Mouse (Mus musculus) liver, embryonic 12.5 days (tissue): ENCODE data around the gene Znrf1. TPM values are rescaled to one million over a fixed set of nuclear protein-coding genes. Genes with fewer than 3 reads are reported as not detected.

Experiments used
- ATAC-seq: fragments of 200-750 bp; cut with Nextera tagmentation; 2 replicates; pipeline ENCODE4 v1.8.0; 2017; ENCODE audit warnings: moderate number of reproducible peaks, mild to moderate bottlenecking, moderate library complexity
- H3K27ac ChIP-seq: fragments of 300-500 bp; sonication (generic); 2 replicates; pipeline ENCODE4 v1.5.1; 2016; ENCODE audit warnings: mild to moderate bottlenecking
- H3K27me3 ChIP-seq: fragments of 300-500 bp; sonication (generic); replicated peaks from 2 replicates; pipeline ENCODE4 v1.6.1; 2016; ENCODE audit warnings: mild to moderate bottlenecking, moderate library complexity
- H3K36me3 ChIP-seq: fragments of 300-500 bp; sonication (generic); 2 replicates; pipeline ENCODE4 v1.6.1; 2016; ENCODE audit warnings: mild to moderate bottlenecking, moderate library complexity
- H3K4me1 ChIP-seq: fragments of 300-500 bp; sonication (generic); 2 replicates; pipeline ENCODE4 v1.6.1; 2016
- H3K4me2 ChIP-seq: fragments of 300-500 bp; sonication (generic); 2 replicates; pipeline ENCODE4 v1.6.1; 2016; ENCODE audit warnings: mild to moderate bottlenecking, moderate library complexity
- H3K4me3 ChIP-seq: fragments of 300-500 bp; sonication (generic); 2 replicates; pipeline ENCODE4 v1.5.1; 2016; ENCODE audit warnings: mild to moderate bottlenecking, moderate library complexity
- H3K9ac ChIP-seq: fragments of 300-500 bp; sonication (generic); 2 replicates; pipeline ENCODE4 v1.6.1; 2016; ENCODE audit warnings: mild to moderate bottlenecking, moderate library complexity
- H3K9me3 ChIP-seq: fragments of 300-500 bp; sonication (generic); replicated peaks from 2 replicates; pipeline ENCODE4 v1.6.1; 2016; ENCODE audit warnings: mild to moderate bottlenecking, moderate library complexity
- WGBS: fragments of 180-500 bp; shearing (Covaris S2); methylation state at CpG from one replicate; pipeline ENCODE4 v1.1.7; 2016; ENCODE audit not compliant: insufficient replicate concordance; 5-methylcytosine and 5-hydroxymethylcytosine counted together
- polyA plus RNA-seq: library from polyadenylated mRNA; unstranded; fragments of >200 nt; fragmentation: Nextera tagmentation; extraction: Ambion mirVana; gene quantifications from 2 replicates; pipeline ENCODE4 v1.2.1, GENCODE M21; 2016

Znrf1 gene
- polyA plus RNA-seq, 1 experiment from 2014 or later = 18.3 TPM

DNA sequence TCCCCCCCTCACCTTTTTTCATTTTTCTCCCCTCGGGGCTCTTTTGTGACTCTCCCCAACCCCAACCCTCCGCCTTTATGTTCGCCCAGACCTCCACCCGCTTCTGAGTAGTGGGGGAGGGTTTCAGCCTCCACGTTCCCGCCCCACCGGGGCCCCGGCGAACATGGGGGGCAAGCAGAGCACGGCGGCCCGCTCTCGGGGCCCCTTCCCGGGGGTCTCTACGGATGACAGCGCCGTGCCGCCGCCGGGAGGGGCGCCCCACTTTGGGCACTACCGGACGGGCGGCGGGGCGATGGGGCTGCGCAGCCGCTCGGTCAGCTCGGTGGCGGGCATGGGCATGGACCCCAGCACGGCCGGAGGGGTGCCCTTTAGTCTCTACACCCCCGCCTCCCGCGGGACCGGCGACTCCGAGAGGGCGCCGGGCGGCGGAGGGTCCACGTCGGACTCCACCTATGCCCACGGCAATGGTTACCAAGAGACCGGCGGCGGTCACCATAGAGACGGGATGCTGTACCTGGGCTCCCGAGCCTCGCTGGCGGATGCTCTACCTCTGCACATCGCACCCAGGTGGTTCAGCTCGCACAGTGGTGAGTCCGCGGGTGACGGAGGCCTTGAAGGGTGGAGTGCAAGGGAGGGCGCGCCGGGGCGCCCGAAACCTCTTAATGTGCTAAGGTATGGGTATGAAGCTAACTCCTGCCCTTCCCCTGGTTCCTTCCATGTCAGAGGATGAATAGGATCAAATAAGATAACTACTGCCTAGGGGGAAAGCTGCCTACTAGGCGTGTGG lies 1.3 kb downstream of the Znrf1 start:
- WGBS = under 1% methylated on average over 64 of the region's 64 CpGs
- Histone ChIP-seq H3K4me2 (peak overlapping the region; percentile 99), H3K27me3 (no peaks in the 10 kb centered on the region), H3K36me3 (0 out of 2 replicates have a peak, but pooled peaks cover 3% of the 10 kb centered on the region), H3K4me1 (peaks cover 50% of the 10 kb centered on the region), H3K9ac (peak overlapping the region; percentile 85), H3K9me3 (no peaks in the 10 kb centered on the region), H3K27ac (peak overlapping the region; percentile 82), H3K4me3 (peak overlapping the region; percentile 78)
- peak; percentile 58 for ATAC-seq

DNA sequence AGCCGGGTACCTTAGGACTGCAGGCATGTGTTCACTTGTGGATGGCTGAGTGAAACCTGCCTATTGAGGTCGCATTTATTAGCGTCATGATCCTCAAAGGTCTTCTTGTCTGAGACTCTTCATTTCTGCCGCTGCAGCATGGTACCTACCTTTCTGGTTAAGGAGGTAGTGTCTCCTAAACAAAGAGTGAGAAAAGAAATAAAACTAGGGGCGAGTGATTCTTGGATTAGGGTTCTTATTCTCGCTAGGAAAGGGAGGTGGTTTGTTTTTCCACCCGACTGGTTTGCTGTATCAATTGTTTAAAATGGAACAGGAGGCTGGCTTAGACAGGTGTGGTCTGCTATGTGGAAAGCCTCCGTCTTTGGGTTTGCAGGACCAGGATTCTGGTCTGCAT lies 1.9 kb downstream of the Znrf1 start:
- H3K27ac ChIP-seq = no peak overlapping the region
- WGBS = 12% methylated on average over 8 of the region's 8 CpGs
- ATAC-seq = no peak

DNA sequence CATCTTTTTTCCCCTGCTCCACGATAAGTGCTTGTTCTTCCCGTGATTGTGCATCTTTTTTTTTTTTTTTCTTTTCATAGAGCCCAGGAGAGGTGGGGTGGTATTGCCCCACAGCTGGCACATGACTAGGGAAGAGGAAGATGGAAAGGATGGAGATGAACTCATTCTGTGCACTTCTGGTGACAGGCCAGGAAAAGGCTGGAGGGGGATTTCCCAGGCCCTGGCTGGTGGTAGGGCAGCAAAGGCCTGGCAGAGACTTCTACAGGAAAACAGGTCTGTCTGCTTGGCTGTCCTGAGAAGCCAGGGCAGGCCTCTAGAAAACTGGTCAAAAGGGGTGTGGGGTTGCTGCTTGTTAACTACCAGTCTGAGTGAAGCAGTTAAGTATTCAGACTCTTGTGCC lies 2.3 kb downstream of the Znrf1 start:
- H3K36me3 ChIP-seq = 0 out of 2 replicates have a peak, but pooled peaks cover 4% of the 10 kb centered on the region
- no peak overlapping the region for H3K27ac ChIP-seq
- H3K27me3 ChIP-seq = no peaks in the 10 kb centered on the region
- H3K4me2 ChIP-seq = peak overlapping the region; percentile 99
- no peak for ATAC-seq
- peaks cover 61% of the 10 kb centered on the region for H3K4me1 ChIP-seq
- peak overlapping the region; percentile 78 for H3K4me3 ChIP-seq
- 15% methylated on average over 2 of the region's 2 CpGs for WGBS
- peak overlapping the region; percentile 85; the same call in 1 of the 2 replicates for H3K9ac ChIP-seq
- H3K9me3 ChIP-seq = no peaks in the 10 kb centered on the region

More for the DNA sequence above, 1.9 kb downstream of the Znrf1 start:
- Histone ChIP-seq H3K4me2 (peak overlapping the region; percentile 99), H3K36me3 (0 out of 2 replicates have a peak, but pooled peaks cover 4% of the 10 kb centered on the region), H3K27me3 (no peaks in the 10 kb centered on the region), H3K9ac (peak overlapping the region; percentile 85), H3K4me3 (peak overlapping the region; percentile 78), H3K9me3 (no peaks in the 10 kb centered on the region), H3K4me1 (peaks cover 56% of the 10 kb centered on the region)

DNA sequence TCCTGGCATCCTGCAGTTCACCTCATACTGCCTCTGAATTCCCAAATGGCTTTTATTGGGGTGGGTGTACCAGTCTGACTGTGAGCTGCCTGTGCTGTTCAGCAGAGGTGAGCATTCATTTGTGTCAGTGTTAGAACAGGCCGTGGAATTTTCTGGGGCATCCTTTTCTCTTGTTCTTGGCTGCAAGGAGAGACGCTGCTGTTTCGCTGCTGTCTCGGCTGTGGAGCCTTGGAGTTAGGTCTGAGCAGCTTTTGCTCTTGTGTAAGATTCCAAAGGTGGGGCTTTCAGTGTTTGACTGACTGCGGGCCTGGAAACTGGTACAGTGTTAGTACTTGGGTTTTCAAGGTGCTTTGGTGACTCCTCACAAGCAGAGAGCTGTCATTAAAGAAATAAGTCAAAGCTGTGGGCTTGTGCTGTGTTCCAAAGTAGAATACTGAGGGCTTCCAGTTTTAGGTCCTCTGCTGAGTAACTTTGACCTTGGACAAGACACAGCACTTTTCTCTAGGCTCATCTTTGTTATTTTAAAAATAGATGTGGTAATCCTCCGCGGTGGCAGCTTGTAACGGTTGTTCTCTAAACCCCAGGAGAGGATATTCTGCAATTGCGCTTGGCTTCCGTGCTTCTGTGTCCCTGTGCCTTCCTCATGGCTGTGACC lies 3.7 kb downstream of the Znrf1 start:
- Histone ChIP-seq H3K9me3 (0 out of 2 replicates have a peak, but pooled peaks cover 4% of the 10 kb centered on the region), H3K4me1 (peaks cover 74% of the 10 kb centered on the region), H3K27ac (peak overlapping the region; percentile 46; the same call in 1 of the 2 replicates), H3K27me3 (no peaks in the 10 kb centered on the region), H3K4me3 (no peak overlapping the region; the same call in 1 of the 2 replicates), H3K4me2 (peak overlapping the region; percentile 99), H3K9ac (no peak overlapping the region), H3K36me3 (peaks cover 13% of the 10 kb centered on the region)
- WGBS = 43% methylated on average over 10 of the region's 10 CpGs
- ATAC-seq = no peak

DNA sequence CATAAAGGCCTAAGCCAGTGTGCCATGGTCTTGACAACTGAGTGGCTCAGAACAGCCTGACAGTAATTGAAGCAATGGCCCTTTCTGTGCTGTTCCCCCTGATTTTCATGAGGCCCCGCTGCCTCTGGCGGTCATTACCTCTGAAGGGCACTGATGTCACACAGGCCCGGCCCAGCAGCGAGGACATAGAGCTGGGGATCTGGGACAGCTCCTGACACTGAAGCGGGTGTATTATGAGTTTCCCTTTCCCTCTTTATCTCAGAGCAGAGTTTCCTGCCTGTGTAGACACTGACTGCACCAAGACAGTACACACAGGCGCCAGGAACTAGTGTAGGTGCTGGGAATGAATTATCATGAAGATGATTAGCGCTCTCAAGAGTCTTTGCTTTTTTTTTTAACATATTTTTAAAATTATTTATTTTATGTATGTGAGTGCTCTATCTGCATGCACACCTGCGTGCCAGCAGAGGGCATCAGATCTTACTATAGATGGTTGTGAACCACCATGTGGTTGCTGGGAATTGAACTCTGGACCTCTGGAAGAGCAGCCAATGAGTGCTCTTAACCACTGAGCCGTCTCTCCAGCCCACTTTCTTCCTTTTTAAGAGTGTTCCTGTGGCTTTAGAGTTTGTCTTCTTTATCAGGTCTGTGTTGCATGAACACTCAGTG lies 7.9 kb downstream of the Znrf1 start:
- 47% methylated on average over 9 of the region's 9 CpGs for WGBS
- 0 out of 2 replicates have a peak, but pooled peaks cover 4% of the 10 kb centered on the region for H3K9me3 ChIP-seq
- no peak overlapping the region for H3K4me3 ChIP-seq
- ATAC-seq = no peak
- no peak overlapping the region for H3K27ac ChIP-seq
- no peaks in the 10 kb centered on the region for H3K27me3 ChIP-seq
- no peak overlapping the region for H3K9ac ChIP-seq
- peaks cover 13% of the 10 kb centered on the region for H3K36me3 ChIP-seq
- peaks cover 68% of the 10 kb centered on the region for H3K4me1 ChIP-seq
- H3K4me2 ChIP-seq = 0 out of 2 replicates have a peak overlapping the region, but pooled peaks have one; percentile 16

DNA sequence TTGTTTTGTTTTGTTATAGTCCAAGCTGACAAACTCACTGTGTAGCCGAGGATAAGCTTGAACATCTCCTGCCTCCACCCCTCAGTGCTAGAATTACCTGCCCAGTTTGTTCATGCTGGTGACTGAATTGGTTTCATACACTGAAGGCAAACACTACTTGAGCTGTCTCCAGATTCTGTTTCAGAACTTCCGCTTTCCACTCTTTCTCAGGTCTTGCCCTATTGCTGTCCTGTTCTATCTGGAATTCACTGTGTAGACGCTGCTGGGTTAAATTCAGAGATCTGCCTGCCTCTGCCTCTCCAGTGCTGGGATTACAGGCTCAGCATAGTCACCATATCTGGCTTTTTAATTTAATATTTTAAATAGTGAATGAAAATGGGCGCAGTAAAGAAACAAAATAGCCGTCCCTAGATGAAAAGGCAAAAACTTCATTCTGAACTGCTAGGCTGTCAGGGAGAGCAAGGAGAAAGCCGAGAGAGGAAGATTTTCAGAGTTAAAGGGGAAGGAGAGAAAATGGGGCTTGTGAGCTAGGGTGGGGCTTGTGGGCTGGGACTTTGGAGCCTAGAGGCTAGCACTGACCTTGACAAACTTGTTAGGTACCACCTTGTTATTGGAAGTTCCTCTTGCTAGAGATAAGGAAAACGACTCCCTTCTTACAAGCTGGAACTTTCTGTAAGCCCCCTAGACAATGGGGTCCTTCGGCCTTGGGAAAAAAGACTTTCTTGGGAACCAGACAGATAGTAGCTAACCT lies 9.7 kb downstream of the Znrf1 start:
- no peak for ATAC-seq
- Histone ChIP-seq H3K9ac (no peak overlapping the region), H3K4me2 (no peak overlapping the region), H3K27ac (no peak overlapping the region), H3K36me3 (peaks cover 13% of the 10 kb centered on the region), H3K4me3 (no peak overlapping the region), H3K9me3 (0 out of 2 replicates have a peak, but pooled peaks cover 4% of the 10 kb centered on the region), H3K27me3 (no peaks in the 10 kb centered on the region), H3K4me1 (peaks cover 68% of the 10 kb centered on the region)
- 52% methylated on average over 8 of the region's 8 CpGs for WGBS

DNA sequence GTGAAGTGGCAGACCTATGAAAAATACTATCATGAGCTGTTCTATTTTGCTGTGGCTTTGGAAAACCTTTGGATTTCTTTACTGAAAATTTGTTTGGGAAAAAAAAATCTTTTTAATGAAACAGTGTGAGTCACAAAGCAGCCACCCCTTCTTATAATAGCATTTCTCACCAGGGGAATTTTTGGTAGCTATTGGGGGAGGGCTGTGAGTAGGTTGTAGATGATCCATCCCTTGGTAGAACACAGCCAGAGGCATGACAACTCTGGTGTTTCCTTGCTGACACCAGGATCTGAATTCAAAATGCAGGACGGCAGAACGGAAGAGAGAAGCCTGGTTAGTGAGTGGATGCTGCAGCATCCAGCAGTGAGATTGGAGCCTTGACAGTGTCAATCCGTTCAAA lies 11.2 kb downstream of the Znrf1 start:
- Histone ChIP-seq H3K27me3 (no peaks in the 10 kb centered on the region), H3K9ac (no peak overlapping the region), H3K9me3 (0 out of 2 replicates have a peak, but pooled peaks cover 4% of the 10 kb centered on the region), H3K4me3 (no peak overlapping the region), H3K36me3 (peaks cover 10% of the 10 kb centered on the region), H3K4me1 (peaks cover 65% of the 10 kb centered on the region), H3K27ac (no peak overlapping the region), H3K4me2 (no peak overlapping the region)
- ATAC-seq = no peak
- WGBS = 80% methylated on average over 3 of the region's 3 CpGs

DNA sequence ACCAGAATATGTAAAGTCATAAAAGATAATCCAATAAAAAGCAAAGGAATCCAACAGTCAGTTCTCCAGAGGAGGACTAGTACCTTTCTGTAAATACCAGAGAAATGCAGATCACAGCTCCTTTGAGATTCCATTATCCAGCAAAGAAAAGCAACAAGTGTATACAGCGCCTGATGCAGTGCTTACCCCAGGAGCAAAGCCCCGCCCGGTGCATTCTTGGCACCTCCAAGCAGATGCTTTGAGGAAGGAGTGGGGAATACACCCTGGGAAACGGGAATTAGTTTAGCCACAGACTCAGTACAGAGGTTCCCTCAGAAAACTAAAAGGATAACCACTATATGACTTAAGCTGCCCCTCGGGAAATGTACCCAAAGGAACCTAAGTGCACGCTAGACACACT lies 12.3 kb downstream of the Znrf1 start:
- H3K4me3 ChIP-seq = no peak overlapping the region
- ATAC-seq = no peak
- H3K27ac ChIP-seq = no peak overlapping the region
- H3K4me2 ChIP-seq = no peak overlapping the region
- H3K27me3 ChIP-seq = no peaks in the 10 kb centered on the region
- 83% methylated on average over 6 of the region's 6 CpGs for WGBS
- 0 out of 2 replicates have a peak, but pooled peaks cover 4% of the 10 kb centered on the region for H3K9me3 ChIP-seq
- H3K4me1 ChIP-seq = peaks cover 54% of the 10 kb centered on the region
- H3K36me3 ChIP-seq = peaks cover 9% of the 10 kb centered on the region
- no peak overlapping the region for H3K9ac ChIP-seq

DNA sequence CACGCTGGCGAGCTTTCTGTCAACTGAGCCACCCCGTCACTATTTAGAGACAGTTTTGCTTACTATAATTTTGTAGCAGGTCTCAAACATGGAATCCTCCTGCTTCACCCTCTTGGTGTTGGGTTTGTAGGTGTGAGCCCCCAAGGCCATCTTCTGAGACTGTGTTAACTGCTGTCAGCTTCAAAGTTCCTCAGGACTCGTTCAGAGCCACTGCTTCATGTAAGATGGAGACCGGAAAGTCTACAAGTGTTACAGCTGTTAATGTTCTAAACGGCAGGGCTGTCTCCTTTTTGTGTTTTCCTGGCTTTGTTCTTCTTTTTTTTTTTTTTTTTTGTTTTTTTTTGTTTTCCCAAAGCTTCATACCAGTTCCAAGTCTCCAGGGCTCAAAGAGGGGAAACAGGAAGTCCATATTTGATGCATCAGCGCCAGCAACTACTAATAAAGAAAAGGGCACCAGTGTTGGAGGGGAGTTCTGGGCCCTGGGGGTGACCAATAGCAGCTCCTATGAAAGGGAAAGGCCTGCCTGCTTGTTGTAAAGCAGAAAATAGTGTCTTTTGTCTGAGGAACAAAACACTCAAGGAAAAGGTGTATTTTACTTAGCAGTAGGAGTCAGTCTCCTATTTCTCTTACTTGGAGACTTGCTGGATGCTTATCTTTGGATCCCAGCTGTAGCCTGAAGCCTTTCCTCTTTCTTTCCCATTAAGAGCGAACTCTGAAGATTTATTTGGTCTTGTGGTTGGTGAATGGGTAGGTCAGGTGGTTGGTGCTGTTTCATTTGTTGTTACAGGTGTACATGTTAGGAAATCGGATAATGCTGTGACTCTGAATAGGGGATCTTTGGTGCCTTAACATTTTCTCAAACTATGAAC lies 14.3 kb downstream of the Znrf1 start:
- Histone ChIP-seq H3K9ac (no peak overlapping the region; the same call in 1 of the 2 replicates), H3K27ac (peak overlapping the region; percentile 27), H3K4me3 (no peak overlapping the region), H3K4me1 (peaks cover 35% of the 10 kb centered on the region), H3K36me3 (no peaks in the 10 kb centered on the region), H3K9me3 (no peaks in the 10 kb centered on the region), H3K27me3 (no peaks in the 10 kb centered on the region), H3K4me2 (no peak overlapping the region)
- WGBS = 53% methylated on average over 9 of the region's 9 CpGs
- ATAC-seq = no peak

DNA sequence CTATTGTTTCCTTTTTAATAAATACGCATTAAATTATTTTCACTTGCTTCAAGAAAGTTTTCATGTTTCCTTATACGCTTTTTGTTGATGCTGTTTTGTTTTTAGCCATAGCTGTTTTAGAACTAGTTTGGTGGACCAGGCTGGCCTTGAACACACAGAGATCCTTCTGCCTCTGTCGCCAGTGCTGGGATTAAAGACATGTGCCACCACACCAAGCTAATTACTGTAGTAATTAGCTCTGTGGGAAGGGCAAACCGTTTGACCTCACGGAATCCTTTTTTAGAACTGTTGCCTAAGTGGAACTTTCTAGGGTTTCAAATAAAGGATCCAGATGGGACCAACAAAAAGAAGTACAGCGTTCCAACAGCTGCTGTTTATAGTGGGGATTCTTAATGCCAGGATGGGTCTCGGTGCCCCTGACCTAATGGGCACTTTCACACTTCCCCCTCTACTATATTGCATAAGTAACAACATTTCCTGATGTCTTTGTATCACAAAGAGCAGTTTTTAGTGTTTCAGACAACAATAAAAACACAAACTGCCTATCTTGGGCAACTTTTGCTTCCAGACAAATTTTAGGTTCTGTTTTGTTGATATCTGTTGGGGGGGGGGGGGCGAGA lies 15.7 kb downstream of the Znrf1 start:
- Histone ChIP-seq H3K36me3 (no peaks in the 10 kb centered on the region), H3K9ac (no peak overlapping the region), H3K4me2 (no peak overlapping the region), H3K4me1 (peaks cover 27% of the 10 kb centered on the region), H3K27me3 (no peaks in the 10 kb centered on the region), H3K27ac (no peak overlapping the region), H3K9me3 (no peaks in the 10 kb centered on the region), H3K4me3 (no peak overlapping the region)
- 74% methylated on average over 8 of the region's 8 CpGs for whole genome bisulfite sequencing
- ATAC-seq = no peak
